Mouse (Mus musculus) liver, adult 2 months (tissue): ENCODE results near the gene Sgk1. TPM values are rescaled to one million over a fixed set of nuclear protein-coding genes. Genes with fewer than 3 reads are reported as not detected.
A peak's percentile ranks its signal among the peaks of the same experiment; 100 is the strongest.

Experiments
- DNase-seq: peaks from one replicate; pipeline ENCODE4 v3.0.0-alpha.2; 2011; ENCODE audit warnings: low read depth, low spot score; ENCODE audit errors: extremely low read depth
- H3K27ac ChIP-seq: fragments of 200-500 bp; replicated peaks from 2 replicates; pipeline ENCODE4 v1.5.1; 2012; ENCODE audit warnings: low read depth, mild to moderate bottlenecking, control low read depth, inconsistent platforms, low read length; ENCODE audit not compliant: insufficient read depth
- H3K27me3 ChIP-seq: fragments of 200-500 bp; 2 replicates; pipeline ENCODE4 v1.6.1; 2012; ENCODE audit warnings: mild to moderate bottlenecking, moderate library complexity, low read length, inconsistent platforms; ENCODE audit not compliant: control insufficient read depth, insufficient read depth
- H3K36me3 ChIP-seq: fragments of 200-500 bp; 2 replicates; pipeline ENCODE4 v1.6.1; 2012; ENCODE audit warnings: low read length, inconsistent platforms; ENCODE audit not compliant: control insufficient read depth, insufficient read depth
- H3K4me1 ChIP-seq: fragments of 200-500 bp; 2 replicates; pipeline ENCODE4 v1.6.1; 2011; ENCODE audit warnings: low read length; ENCODE audit not compliant: control insufficient read depth, insufficient read depth
- H3K4me3 ChIP-seq: fragments of 200-500 bp; 2 replicates; pipeline ENCODE4 v1.5.1; 2011; ENCODE audit warnings: low read depth, mild to moderate bottlenecking, control low read depth, low read length, moderate library complexity; ENCODE audit not compliant: insufficient read depth
- H3K79me2 ChIP-seq: fragments of 200-500 bp; 2 replicates; pipeline ENCODE4 v1.6.1; 2012; ENCODE audit warnings: inconsistent platforms, mild to moderate bottlenecking, low read length, moderate library complexity; ENCODE audit not compliant: control insufficient read depth, insufficient read depth
- H3K9ac ChIP-seq: fragments of 200-500 bp; 2 replicates; pipeline ENCODE4 v1.6.1; 2012; ENCODE audit warnings: low read depth, mild to moderate bottlenecking, control low read depth, inconsistent platforms, low read length
- CTCF ChIP-seq: fragments of 200-500 bp; IDR thresholded peaks from 2 replicates; pipeline ENCODE4 v1.5.1; 2011; ENCODE audit warnings: low read depth, low read length, control low read depth
- POLR2A ChIP-seq: fragments of 200-500 bp; IDR thresholded peaks from 2 replicates; pipeline ENCODE4 v1.6.1; 2011; ENCODE audit warnings: low read length, control low read depth; ENCODE audit not compliant: insufficient read depth; ENCODE audit errors: extremely low read depth
- WGBS: fragments of 180-500 bp; shearing (Covaris S2); methylation state at CpG from one replicate; pipeline ENCODE4 v1.1.7; 2018; 5-methylcytosine and 5-hydroxymethylcytosine counted together
- polyA plus RNA-seq: library from polyadenylated mRNA; depleted of rRNA; stranded (reverse); fragments of >200 nt; gene quantifications from 2 replicates; pipeline ENCODE4 v1.2.3, GENCODE M21; 2012
- total RNA-seq: library from RNA; depleted of rRNA; stranded (reverse); fragments of >200 nt; gene quantifications from 2 replicates; pipeline ENCODE4 v1.2.3, GENCODE M21; 2014

Sgk1 gene
- total and polyA plus RNA-seq, 2 experiments = 8.9 to 20.9 TPM

DNA sequence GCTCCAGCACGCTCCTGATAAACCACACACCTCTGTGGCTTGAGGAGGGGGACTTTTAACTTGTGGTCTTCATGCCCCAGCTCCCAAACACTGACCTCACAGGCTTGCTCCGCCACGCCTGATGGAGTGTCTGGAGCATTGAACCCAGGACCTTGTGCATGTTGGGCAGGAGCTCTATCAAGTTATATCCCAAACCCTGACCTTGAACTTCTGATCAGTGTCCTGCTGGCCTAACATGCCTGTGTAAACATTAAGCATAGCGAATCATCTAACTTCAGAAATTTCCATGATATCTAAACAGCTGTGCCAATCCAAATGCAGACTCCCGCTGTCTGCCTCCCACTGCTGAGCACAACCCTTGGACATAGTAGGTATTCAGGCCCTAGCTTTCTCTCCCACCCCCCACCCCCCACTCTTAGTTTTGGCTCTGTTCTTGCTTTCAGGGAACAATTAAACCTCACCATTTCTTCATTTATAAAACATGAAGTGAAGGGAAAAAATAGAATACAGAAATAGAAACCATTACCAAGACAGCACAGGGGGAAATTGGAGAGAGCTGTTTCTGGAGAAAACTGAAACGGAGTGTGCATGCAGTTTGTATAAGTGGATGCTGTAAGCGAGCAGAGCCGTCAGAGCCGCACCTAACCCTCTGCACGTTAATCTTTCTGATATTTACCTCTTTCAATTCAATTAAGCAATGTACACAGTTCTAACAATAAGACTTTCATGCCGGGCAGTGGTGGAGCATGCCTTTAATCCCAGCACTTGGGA is 34.5 kb downstream of the Sgk1 start:
- H3K27ac ChIP-seq = no peak overlapping the region
- no peaks in the 10 kb centered on the region for H3K27me3 ChIP-seq
- peak; percentile 72 for DNase-seq
- H3K4me3 ChIP-seq = no peak overlapping the region
- WGBS = 76% methylated on average over 11 of the region's 11 CpGs
- no peak overlapping the region for H3K9ac ChIP-seq
- H3K79me2 ChIP-seq = no peaks in the 10 kb centered on the region
- H3K36me3 ChIP-seq = no peaks in the 10 kb centered on the region
- H3K4me1 ChIP-seq = no peaks in the 10 kb centered on the region
- TF ChIP-seq CTCF = no peak
- no peak for TF ChIP-seq POLR2A

- H3K79me2 ChIP-seq = no peaks in the 10 kb centered on the region
- no peaks in the 10 kb centered on the region for H3K4me1 ChIP-seq
- no peak for TF ChIP-seq CTCF
- TF ChIP-seq POLR2A = no peak
- H3K27me3 ChIP-seq = no peaks in the 10 kb centered on the region
- no peaks in the 10 kb centered on the region for H3K36me3 ChIP-seq
- no peak overlapping the region for H3K4me3 ChIP-seq
- WGBS = 89% methylated on average over 6 of the region's 6 CpGs
- no peak overlapping the region for H3K27ac ChIP-seq
- H3K9ac ChIP-seq = no peak overlapping the region
- DNase-seq = no peak
These were observed 36.2 kb downstream of the Sgk1 start for GRCm38 (mm10) chr10:21918016-21918749.

GRCm38 (mm10) chr10:21918750-21919145 is 36.8 kb downstream of the Sgk1 start:
- Histone ChIP-seq H3K9ac (no peak overlapping the region), H3K27ac (no peak overlapping the region), H3K4me3 (no peak overlapping the region), H3K79me2 (no peaks in the 10 kb centered on the region), H3K27me3 (no peaks in the 10 kb centered on the region), H3K36me3 (no peaks in the 10 kb centered on the region), H3K4me1 (no peaks in the 10 kb centered on the region)
- WGBS = 89% methylated on average over 7 of the region's 7 CpGs
- DNase-seq = no peak
- no peak for TF ChIP-seq POLR2A

DNA sequence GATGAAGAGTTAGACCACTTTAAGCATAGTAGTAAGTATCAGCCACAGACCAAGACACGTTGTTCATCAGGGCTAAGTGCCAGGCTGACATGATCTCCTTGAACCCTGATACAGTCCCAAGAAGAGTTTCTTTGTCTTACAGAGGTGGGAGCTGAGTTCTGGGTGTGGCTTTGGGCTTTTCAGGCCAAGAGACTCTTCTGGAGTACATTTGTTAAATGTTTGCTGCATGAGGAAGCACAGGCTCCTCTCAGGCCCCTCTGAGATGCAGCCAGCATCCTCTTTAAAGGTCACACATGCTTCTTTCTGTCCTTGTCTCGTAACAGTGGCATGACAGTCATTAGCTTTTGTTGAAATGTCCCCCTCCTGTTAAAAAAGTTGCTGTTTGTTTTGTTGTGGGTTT is 38.6 kb downstream of the Sgk1 start:
- H3K27ac ChIP-seq = no peak overlapping the region
- H3K4me3 ChIP-seq = no peak overlapping the region
- no peak for DNase-seq
- no peaks in the 10 kb centered on the region for H3K4me1 ChIP-seq
- WGBS = 78% methylated on average over 2 of the region's 2 CpGs
- no peaks in the 10 kb centered on the region for H3K36me3 ChIP-seq
- no peak overlapping the region for H3K9ac ChIP-seq
- H3K27me3 ChIP-seq = no peaks in the 10 kb centered on the region
- no peaks in the 10 kb centered on the region for H3K79me2 ChIP-seq
- TF ChIP-seq POLR2A = no peak
- no peak for TF ChIP-seq CTCF

DNA sequence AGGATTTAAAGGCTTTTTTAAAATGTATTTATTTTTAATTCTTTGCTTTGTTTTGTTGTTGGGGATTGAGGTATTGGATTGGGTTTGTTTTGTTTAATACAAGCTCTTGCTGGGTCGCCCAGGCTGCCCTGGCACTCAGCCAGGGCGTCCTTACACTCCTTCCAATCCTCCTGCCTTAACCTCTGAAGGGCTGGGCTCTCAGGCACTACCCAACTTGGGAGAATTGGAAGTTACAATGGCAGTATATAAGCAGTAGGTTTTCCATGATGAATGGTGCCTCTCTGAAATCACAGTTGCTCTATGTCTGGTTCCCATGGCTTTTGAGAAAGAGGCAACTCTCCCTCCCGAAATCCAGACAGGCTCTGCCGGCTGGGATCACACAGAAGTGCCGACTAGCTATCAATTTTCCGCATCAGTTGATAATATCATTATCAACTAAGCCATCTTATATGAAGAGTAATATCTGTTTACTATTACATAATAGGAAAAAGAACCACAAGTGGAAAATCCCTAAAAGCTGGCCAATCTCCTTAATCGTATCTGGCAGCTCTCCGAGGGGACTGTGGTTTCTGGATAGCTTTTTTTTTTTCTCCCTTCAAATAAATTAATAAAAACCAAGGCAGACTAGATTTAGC is 40.8 kb downstream of the Sgk1 start:
- H3K79me2 ChIP-seq = no peaks in the 10 kb centered on the region
- no peak for TF ChIP-seq CTCF
- no peak for TF ChIP-seq POLR2A
- H3K9ac ChIP-seq = no peak overlapping the region
- no peaks in the 10 kb centered on the region for H3K4me1 ChIP-seq
- no peak overlapping the region for H3K4me3 ChIP-seq
- no peak for DNase-seq
- no peak overlapping the region for H3K27ac ChIP-seq
- no peaks in the 10 kb centered on the region for H3K27me3 ChIP-seq
- H3K36me3 ChIP-seq = no peaks in the 10 kb centered on the region
- WGBS = 72% methylated on average over 8 of the region's 8 CpGs
